Comparison of ENCODE assay signal across 24 mouse cellular contexts in the genomic region with DNA sequence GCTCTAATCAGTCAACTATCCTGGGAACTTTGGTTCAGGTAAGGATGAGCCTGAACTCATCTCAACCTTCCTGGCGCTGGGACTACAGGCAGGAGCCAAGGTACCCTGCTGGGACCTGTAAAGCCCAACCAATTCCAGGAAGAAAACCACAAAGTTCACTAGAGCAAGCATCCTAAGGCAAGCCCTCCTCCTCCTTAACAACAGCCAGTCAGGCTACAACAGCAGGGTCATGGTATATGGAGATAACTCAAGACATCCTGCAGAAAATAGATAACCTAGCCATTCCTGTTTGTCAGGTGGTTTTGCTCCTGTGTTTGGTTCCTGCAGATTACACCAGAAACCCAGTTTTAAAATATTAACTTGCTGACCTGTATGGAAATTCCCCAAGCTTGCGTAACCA.
"Had no signal": no experiment of that assay in that cellular context is flagged by ENCODE, and none has a peak within 500 bp of the region (broad histone marks: within the 10 kb centered on the region; RNA-seq: fewer than 3 reads in every experiment).

No protein-coding gene starts in this region.

- H3K27me3 ChIP-seq: heart, embryonic 13.5 days; heart, embryonic 15.5 days; hindbrain, embryonic 15.5 days; kidney, embryonic 15.5 days; limb, embryonic 13.5 days; limb, embryonic 15.5 days had no signal

- ATAC-seq: hindbrain, postnatal 0 days; intestine, embryonic 16.5 days had no signal

- H3K4me2 ChIP-seq: heart, embryonic 13.5 days; heart, embryonic 15.5 days; hindbrain, embryonic 13.5 days; hindbrain, embryonic 15.5 days; kidney, embryonic 15.5 days; limb, embryonic 13.5 days; limb, embryonic 15.5 days had no signal

- H3K9me3 ChIP-seq: heart, embryonic 13.5 days; heart, embryonic 15.5 days; hindbrain, embryonic 15.5 days; kidney, embryonic 15.5 days; limb, embryonic 13.5 days; limb, embryonic 15.5 days had no signal

- H3K9ac ChIP-seq: heart, embryonic 13.5 days; heart, embryonic 15.5 days; hindbrain, embryonic 13.5 days; hindbrain, embryonic 15.5 days; kidney, embryonic 15.5 days; limb, embryonic 13.5 days; limb, embryonic 15.5 days; liver, embryonic 14.5 days had no signal

- H3K4me1 ChIP-seq: heart, embryonic 13.5 days; heart, embryonic 15.5 days; hindbrain, embryonic 15.5 days; kidney, embryonic 15.5 days; limb, embryonic 13.5 days; limb, embryonic 15.5 days had no signal

- H3K36me3 ChIP-seq: heart, embryonic 13.5 days; heart, embryonic 15.5 days; hindbrain, embryonic 13.5 days; hindbrain, embryonic 15.5 days; kidney, embryonic 15.5 days; limb, embryonic 13.5 days; limb, embryonic 15.5 days had no signal

- DNase-seq: gastrocnemius, postnatal 14 days; gastrocnemius, postnatal 36 days; heart, adult 11 months; heart, postnatal 14 days; heart, postnatal 36 days; kidney, adult 11 months; kidney, adult 2 months; kidney, adult 9 months; kidney, postnatal 14 days; kidney, postnatal 36 days; layer of hippocampus, adult 9-11 months; layer of hippocampus, postnatal 36 days; left cerebral cortex, postnatal 4 days had no signal

- H3K27ac ChIP-seq: heart, embryonic 13.5 days; heart, embryonic 15.5 days; hindbrain, embryonic 13.5 days; hindbrain, embryonic 15.5 days; hindbrain, postnatal 0 days; kidney, embryonic 15.5 days; kidney, postnatal 0 days; limb, embryonic 13.5 days; limb, embryonic 15.5 days; liver, embryonic 14.5 days had no signal

- H3K4me3 ChIP-seq: heart, embryonic 13.5 days; heart, embryonic 15.5 days; hindbrain, embryonic 13.5 days; hindbrain, embryonic 15.5 days; kidney, embryonic 15.5 days; limb, embryonic 13.5 days; limb, embryonic 15.5 days had no signal
